Mouse (Mus musculus): Measurements from ENCODE around the gene Npm1.

The Npm1 gene

DNA sequence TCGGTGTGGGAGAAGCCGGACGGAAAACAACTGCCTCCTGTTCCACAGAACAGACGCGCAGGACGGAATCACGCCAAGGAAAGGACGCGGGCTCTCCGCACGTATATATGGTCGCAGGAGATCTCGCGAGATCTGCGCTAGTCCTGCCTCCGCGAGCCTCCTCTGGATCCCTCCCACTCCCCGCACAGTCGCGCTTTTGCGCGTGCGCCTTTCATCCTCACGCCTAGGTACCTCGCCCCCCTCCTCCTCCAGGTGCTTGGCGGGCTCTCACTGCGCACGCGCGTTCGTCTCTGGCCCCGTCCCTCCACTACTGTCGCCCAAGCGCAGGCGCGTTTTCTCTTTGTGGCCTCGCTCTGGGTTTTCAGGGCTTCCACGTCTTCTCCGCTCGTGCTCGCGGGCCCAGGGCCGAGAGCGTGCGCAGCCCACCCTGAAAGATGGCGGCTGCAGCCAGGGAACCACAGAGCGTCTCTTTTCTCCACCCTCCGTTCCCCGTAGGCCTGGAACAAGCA, at the start of gene Npm1:
Gene Npm1 (minus strand): TSS at position 209 of the 509 bp plus-strand sequence.
- peak; percentile 99 for DNase-seq

DNA sequence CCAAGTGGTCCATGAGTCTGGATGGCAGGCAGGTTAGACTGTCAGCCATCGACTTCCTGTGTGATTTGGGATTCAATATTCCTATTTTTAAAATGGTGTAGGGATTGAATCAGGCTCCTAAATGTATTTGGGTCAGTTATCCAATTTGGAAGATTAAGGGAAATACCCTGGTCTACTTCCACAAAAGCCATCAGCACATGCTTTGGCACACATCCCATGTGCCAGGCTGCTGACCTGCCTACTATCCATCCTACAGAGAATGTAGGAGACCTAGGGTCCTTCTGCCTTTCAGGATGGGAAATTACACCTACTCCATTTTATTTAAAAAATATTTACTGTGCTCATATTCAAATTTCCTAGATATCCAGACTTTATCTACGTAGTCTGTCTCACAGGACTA, 44.4 kb upstream of the Npm1 start:
- DNase-seq = no peak

GRCm38 (mm10) chr11:33204966-33205365, 42.0 kb upstream of the Npm1 start:
- DNase-seq = no peak

GRCm38 (mm10) chr11:33204329-33204705, 41.3 kb upstream of the Npm1 start:
- DNase-seq = no peak

DNA sequence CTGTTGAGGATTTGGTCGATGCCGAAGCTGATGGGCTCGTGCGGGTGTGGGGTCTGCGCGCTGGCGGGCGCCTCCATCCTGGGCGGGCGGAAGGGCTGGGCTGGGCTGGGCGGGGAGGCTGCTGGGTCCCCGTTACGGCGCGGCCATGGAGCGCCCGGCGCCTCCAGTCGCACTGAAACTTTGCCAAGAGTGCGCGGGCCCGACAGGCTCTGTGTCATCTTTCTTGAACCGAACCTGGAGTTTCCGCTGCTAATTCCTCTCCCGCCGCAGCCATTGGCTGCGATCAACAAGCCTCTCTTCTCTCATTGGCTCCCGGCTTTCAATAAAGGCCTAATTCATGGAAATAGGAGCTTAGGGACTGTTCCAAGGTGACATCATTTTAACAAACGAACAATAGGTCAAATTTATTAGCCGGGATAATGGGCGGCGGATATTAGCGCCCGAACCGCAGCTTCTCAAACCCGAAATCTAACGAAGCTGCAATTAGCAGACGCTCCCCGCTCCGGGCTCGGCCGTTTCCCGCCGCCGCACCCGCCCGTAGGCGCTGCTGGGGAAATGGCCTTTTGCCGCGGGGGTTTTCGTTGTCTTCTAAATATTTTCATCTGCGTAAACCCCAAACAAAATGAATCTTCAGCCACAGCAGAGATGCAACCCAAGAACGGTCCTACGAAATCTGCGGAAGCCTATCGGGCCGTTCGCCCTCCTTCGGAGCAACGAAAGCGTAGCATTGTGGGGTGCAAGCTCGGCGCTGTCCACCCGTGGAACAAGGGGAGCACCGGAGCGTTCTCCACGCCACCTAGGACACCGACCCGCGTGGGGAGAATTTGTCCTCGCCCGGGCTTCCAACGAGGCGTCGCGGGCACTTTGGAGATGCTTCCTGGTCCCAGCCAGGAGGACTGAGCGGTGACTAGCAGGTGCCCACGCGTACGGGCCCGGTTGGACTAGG, 40.6 kb upstream of the Npm1 start, which contains the start of gene Tlx3:
Gene Tlx3 (minus strand): TSS at position 207 of the 946 bp plus-strand sequence.
- DNase-seq = no peak

GRCm38 (mm10) chr11:33202972-33203371, 40.0 kb upstream of the Npm1 start:
- no peak for DNase-seq

DNA sequence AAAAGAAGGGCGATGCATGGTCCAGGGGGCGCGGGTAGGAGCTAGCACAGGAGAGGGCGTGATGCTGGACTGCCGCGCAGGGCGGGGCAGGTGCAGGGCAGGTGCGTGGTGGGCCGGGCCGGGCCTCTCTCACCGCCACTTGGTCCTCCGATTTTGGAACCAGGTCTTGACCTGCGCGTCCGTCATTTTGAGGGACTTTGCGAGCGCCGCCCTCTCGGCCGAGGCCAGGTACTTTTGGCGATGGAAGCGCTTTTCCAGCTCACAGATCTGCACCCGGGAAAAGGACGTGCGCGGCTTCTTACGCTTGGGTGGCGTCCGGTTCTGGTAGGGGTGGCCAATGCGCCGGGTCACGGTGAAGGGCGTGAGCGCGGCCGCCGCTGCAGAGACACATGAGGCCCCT, 39.3 kb upstream of the Npm1 start:
- DNase-seq = no peak

- no peak for DNase-seq
Observed at GRCm38 (mm10) chr11:33201626-33202010, 38.6 kb upstream of the Npm1 start.

DNA sequence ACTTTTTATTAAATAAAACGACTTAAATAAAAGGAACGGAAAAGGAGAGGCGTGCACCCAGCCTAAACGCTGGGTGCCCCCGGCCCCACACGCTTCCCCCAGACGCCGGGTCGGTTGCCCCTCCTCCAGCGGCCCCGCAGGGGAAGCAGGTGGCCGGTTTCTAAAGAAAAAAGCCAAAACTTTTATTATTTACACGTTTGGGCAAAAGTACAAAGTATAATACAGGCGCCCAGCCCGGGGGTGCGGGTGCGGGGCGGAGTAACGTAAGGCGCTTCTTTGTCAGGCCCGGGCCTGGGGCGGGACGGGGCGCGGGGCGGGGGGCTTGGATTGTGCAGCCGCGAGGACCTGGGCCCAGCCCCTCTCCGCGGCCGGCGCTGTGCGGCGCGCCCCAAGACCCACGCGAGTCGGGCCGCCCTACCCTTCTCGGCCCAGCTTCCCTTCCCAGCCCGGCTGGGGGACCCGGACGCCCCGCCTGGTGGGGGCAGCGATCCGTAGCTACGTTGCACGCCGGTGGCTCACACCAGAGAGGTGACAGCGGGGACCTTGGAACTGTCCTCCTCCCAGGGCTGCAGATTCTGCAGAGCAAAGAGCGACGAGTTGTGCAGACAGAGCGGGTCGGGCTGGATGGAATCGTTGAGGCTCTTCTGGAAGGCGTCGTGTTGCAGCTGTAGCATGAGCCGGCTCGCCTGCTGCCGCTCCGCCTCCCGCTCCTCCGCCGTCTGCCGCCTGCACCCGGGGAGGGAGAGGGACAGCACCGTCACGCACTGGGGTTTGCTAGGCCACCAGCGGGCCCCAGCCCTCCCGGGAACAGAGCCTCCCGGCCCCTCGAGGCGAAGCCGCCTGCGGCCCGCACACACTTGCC, 38.0 kb upstream of the Npm1 start:
- DNase-seq = no peak

GRCm38 (mm10) chr11:33199906-33200763, 37.1 kb upstream of the Npm1 start:
- no peak for DNase-seq

- DNase-seq = no peak
Observed at GRCm38 (mm10) chr11:33199117-33199514, 36.1 kb upstream of the Npm1 start.

DNA sequence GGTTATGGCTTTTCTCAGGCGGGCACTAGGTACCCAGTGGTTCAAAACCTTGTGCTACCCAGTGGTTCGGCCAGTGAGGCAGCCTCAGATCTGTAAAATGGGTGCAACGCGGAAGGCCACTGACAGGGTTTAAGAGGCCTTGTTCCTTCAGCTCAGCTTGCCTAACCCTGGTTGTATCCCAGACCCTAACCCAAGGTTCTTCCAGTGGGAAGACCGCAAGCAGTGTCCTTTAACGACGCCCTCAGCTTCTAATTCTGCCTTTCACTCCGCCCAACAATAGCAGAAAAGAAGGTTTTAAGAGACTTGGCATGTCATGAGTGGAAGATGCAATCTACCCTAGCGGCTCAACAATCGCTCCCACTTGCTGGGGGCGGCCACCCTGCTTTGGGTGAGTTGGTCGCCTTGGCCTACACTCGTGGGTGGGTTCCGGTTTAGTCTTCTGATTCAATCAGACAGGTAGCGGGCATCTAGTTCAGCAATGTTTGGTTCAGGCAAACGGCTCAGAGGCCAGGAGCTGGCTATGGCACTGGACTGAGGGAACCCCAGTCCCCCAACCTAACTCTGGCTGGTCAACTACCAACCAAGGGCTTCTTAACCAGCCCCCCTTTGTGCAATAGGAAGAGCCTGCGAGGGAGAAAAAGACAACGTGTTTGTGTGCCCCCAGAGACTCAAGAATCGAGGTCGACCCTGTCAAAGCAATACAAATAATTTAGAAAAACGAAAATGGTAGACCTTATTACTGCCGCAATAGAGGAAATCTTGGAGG, 35.5 kb upstream of the Npm1 start:
- no peak for DNase-seq

GRCm38 (mm10) chr11:33197673-33198072, 34.7 kb upstream of the Npm1 start:
- DNase-seq = no peak

DNA sequence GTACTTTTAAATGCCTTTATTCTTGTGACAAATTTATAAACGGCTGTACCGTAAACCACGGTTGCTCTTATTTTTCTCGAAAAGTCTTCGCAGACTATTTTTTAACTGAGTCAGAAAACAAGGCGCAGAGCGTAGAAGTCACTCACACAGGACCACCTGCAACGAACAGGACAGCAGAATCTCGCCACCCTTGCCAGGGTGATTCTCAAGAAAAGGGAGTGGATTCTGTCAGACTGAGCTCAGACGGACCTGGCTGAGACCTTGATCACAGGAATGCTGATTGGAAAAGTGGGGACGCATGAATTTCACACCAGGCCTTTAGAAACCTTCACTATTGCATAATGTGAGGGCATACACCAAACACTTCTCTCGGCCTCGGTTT, 34.1 kb upstream of the Npm1 start:
- no peak for DNase-seq

DNA sequence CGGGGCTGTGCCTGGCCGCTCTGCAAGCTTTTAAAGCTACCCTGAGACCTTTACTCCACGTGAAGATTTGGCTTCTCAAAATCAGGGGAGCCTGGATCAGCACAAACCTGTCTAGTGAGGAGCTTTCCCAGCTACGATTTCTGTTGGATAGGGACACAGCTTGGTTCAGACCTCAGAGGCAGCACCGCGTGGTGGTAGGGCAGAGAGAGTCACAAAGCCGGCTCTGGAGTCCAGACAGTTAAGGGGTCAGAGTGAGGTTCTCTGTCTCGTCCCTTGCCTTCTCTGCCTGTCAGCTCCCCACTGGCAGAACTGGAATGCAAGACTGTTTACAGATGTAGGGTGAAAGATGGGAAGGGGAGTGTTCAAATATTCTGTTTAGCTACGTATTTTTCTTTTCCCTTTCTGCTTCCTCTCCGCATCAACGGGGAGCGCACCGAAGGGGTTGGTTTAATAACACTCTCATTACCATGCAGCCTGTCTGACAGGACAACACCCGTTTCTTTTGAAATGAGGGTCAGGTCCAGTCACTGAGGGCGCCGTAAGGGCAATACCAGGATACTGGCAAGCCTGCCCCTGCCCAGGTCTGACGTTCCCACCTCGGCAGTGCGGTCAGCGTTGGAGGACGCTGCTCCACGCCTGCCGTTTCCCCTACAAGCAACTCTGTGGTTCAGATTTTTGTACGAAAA, 33.6 kb upstream of the Npm1 start:
- no peak for DNase-seq

- DNase-seq = no peak
Observed at GRCm38 (mm10) chr11:33195531-33196446, 32.8 kb upstream of the Npm1 start.

DNA sequence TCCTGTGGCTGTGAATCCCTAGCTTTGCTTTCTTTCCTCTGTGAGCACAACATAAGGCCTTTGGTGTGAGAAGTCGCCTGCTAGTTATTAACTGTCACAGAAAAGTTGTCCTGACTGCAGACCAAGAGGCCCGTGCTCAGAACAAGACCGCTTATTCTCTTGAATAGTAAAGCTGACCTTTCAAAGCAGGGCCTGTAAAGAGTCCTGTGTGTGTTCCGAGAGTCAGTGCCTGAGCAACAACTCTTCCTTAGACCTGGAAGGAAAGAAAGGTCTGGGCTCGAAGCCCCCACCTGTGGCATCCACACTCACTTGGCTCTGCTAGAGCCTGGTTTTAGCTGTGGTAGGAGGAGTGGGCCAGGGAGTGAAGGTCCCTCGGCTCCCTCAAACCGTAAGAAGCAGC, 32.1 kb upstream of the Npm1 start:
- no peak for DNase-seq

DNA sequence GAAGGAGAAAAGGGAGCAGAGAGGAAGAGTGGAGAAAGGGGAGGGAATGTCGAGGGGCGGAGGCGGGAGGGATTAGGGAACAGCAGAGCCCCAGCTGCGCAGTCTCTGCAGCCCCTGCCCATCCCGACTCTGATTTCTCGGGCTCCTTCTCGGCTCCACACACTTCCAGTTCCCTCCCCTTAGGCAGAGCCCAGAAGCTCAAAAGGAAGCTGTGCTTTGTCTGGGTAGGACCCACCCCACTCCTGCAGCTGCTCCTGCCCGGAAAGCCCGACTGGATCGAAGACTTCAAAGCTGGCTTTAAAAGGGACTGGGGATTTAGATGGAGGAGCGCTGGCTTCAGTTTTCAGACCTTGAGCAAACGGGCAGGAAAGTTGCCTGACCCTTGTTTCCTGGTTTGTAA, 30.7 kb upstream of the Npm1 start:
- no peak for DNase-seq

DNA sequence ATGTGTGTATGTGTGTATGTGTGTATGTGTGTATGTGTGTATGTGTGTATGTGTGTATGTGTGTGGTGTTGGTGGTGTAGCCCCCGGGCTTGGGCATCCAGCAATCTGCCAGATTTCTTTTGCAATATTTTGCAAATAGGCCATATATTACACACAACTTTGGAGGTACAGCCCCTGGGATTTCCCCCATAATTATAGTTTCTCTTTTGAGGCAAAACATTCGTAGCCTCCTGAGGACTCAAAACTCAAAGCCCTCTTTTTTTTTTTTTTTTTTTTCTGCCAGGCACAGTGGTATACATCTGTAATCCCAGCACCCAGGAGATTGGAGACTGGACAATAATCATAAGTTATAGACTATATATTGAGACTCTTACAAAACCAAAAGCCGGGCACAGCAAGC, 18.8 kb upstream of the Npm1 start:
- DNase-seq = no peak

DNA sequence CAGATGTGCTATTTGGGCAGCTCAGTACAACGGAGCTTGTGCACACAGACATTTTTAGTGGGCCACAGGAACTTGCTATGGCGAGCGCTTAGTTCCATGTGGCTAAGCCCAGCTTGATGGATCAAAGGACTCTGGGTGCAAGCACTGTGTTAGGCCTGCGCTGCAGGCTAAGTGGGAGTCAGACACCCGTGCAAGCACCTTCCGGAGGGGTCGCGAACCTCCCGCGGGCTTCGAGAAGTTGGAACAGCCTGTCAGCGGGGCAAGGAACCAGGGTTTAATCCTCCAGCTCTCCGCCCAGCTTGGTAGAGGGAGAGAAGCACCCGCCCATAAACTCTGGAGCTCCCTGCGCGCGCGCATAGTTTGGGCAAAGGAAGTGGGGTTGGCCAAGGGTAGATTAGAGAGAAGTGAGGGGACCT, 17.7 kb upstream of the Npm1 start:
- DNase-seq = no peak
